Mouse (Mus musculus): ENCODE measurements around the gene Pagr1b. TPM values are rescaled to one million over a fixed set of nuclear protein-coding genes. Genes with fewer than 3 reads are reported as not detected.

The Pagr1b gene
- polyA plus RNA-seq (2014; fragmentation: Illumina TruSeq; extraction: RNeasy Lipid Tissue Mini Kit (QIAGEN cat#74804); ENCODE audit: low read depth, low replicate concordance) = not detected

GRCm38 (mm10) chr7:127016481-127016485, at the start of gene Pagr1b:
Gene Pagr1b, minus strand, starts transcription at chr7:127016484.

GRCm38 (mm10) chr7:127041851-127042672, 25.8 kb upstream of the Pagr1b start, which contains the start of gene Kif22:
Gene Kif22, minus strand, starts transcription at chr7:127042471.

GRCm38 (mm10) chr7:127026984-127027726, 10.9 kb upstream of the Pagr1b start, which contains the start of gene Maz:
Gene Maz, minus strand, starts transcription at chr7:127027037.

GRCm38 (mm10) chr7:127020901-127021562, 4.7 kb upstream of the Pagr1b start, which contains the start of the genes Gm42742 and Prrt2:
Gene Gm42742, minus strand, starts transcription at chr7:127021097.
Gene Prrt2, minus strand, starts transcription at chr7:127021211.

GRCm38 (mm10) chr7:127016971-127017949, 976 bp upstream of the Pagr1b start, which contains the start of gene Pagr1a:
Gene Pagr1a, minus strand, starts transcription at chr7:127017352.

GRCm38 (mm10) chr7:127014320-127014719, 2.0 kb downstream of the Pagr1b start, which contains the start of gene Mvp:
Gene Mvp, minus strand, starts transcription at chr7:127014621.

GRCm38 (mm10) chr7:126975950-126976866, 40.1 kb downstream of the Pagr1b start, which contains the start of gene Cdiptos:
Gene Cdiptos, minus strand, starts transcription at chr7:126976098.

GRCm38 (mm10) chr7:126975893-126975949, 40.6 kb downstream of the Pagr1b start, which contains the start of gene Cdipt:
Gene Cdipt, plus strand, starts transcription at chr7:126975914.

Other genes with a start within 250 kb of the Pagr1b start
- gene Ypel3, start 239.5 kb downstream of the Pagr1b start, polyA plus RNA-seq (2014; fragmentation: Illumina TruSeq; extraction: RNeasy Lipid Tissue Mini Kit (QIAGEN cat#74804); ENCODE audit: low read depth, low replicate concordance) = 5.6 TPM
- gene Tbx6, start 235.0 kb downstream of the Pagr1b start, polyA plus RNA-seq (2014; fragmentation: Illumina TruSeq; extraction: RNeasy Lipid Tissue Mini Kit (QIAGEN cat#74804); ENCODE audit: low read depth, low replicate concordance) = not detected
- gene Ppp4c, start 224.0 kb downstream of the Pagr1b start, polyA plus RNA-seq (2014; fragmentation: Illumina TruSeq; extraction: RNeasy Lipid Tissue Mini Kit (QIAGEN cat#74804); ENCODE audit: low read depth, low replicate concordance) = 58.9 TPM
- 2.7 TPM for gene Fam57b, start 218.8 kb downstream of the Pagr1b start, polyA plus RNA-seq (2014; fragmentation: Illumina TruSeq; extraction: RNeasy Lipid Tissue Mini Kit (QIAGEN cat#74804); ENCODE audit: low read depth, low replicate concordance)
- gene 4930451I11Rik, start 184.8 kb downstream of the Pagr1b start, polyA plus RNA-seq (2014; fragmentation: Illumina TruSeq; extraction: RNeasy Lipid Tissue Mini Kit (QIAGEN cat#74804); ENCODE audit: low read depth, low replicate concordance) = 39.4 TPM
- gene Doc2a, start 169.1 kb downstream of the Pagr1b start, polyA plus RNA-seq (2014; fragmentation: Illumina TruSeq; extraction: RNeasy Lipid Tissue Mini Kit (QIAGEN cat#74804); ENCODE audit: low read depth, low replicate concordance) = 0.42 TPM
- 101 TPM for gene Hirip3, start 154.5 kb downstream of the Pagr1b start, polyA plus RNA-seq (2014; fragmentation: Illumina TruSeq; extraction: RNeasy Lipid Tissue Mini Kit (QIAGEN cat#74804); ENCODE audit: low read depth, low replicate concordance)
- gene Ino80e, start 154.1 kb downstream of the Pagr1b start, polyA plus RNA-seq (2014; fragmentation: Illumina TruSeq; extraction: RNeasy Lipid Tissue Mini Kit (QIAGEN cat#74804); ENCODE audit: low read depth, low replicate concordance) = 26.9 TPM
- gene Taok2, start 131.8 kb downstream of the Pagr1b start, polyA plus RNA-seq (2014; fragmentation: Illumina TruSeq; extraction: RNeasy Lipid Tissue Mini Kit (QIAGEN cat#74804); ENCODE audit: low read depth, low replicate concordance) = 7.7 TPM
- 5.4 TPM for gene Tmem219, start 93.6 kb downstream of the Pagr1b start, polyA plus RNA-seq (2014; fragmentation: Illumina TruSeq; extraction: RNeasy Lipid Tissue Mini Kit (QIAGEN cat#74804); ENCODE audit: low read depth, low replicate concordance)
- 9.1 TPM for gene Kctd13, start 87.6 kb downstream of the Pagr1b start, polyA plus RNA-seq (2014; fragmentation: Illumina TruSeq; extraction: RNeasy Lipid Tissue Mini Kit (QIAGEN cat#74804); ENCODE audit: low read depth, low replicate concordance)
- not detected for gene Asphd1, start 66.9 kb downstream of the Pagr1b start, polyA plus RNA-seq (2014; fragmentation: Illumina TruSeq; extraction: RNeasy Lipid Tissue Mini Kit (QIAGEN cat#74804); ENCODE audit: low read depth, low replicate concordance)
- 3.2 TPM for gene Sez6l2, start 65.9 kb downstream of the Pagr1b start, polyA plus RNA-seq (2014; fragmentation: Illumina TruSeq; extraction: RNeasy Lipid Tissue Mini Kit (QIAGEN cat#74804); ENCODE audit: low read depth, low replicate concordance)
- gene Cdipt, start 40.6 kb downstream of the Pagr1b start, polyA plus RNA-seq (2014; fragmentation: Illumina TruSeq; extraction: RNeasy Lipid Tissue Mini Kit (QIAGEN cat#74804); ENCODE audit: low read depth, low replicate concordance) = 7.6 TPM
- gene Cdiptos, start 40.4 kb downstream of the Pagr1b start, polyA plus RNA-seq (2014; fragmentation: Illumina TruSeq; extraction: RNeasy Lipid Tissue Mini Kit (QIAGEN cat#74804); ENCODE audit: low read depth, low replicate concordance) = 527 TPM
- 0.11 TPM for gene Mvp, start 1.9 kb downstream of the Pagr1b start, polyA plus RNA-seq (2014; fragmentation: Illumina TruSeq; extraction: RNeasy Lipid Tissue Mini Kit (QIAGEN cat#74804); ENCODE audit: low read depth, low replicate concordance)
- not detected for gene Pagr1a, start 868 bp upstream of the Pagr1b start, polyA plus RNA-seq (2014; fragmentation: Illumina TruSeq; extraction: RNeasy Lipid Tissue Mini Kit (QIAGEN cat#74804); ENCODE audit: low read depth, low replicate concordance)
- 0.80 TPM for gene Gm42742, start 4.6 kb upstream of the Pagr1b start, polyA plus RNA-seq (2014; fragmentation: Illumina TruSeq; extraction: RNeasy Lipid Tissue Mini Kit (QIAGEN cat#74804); ENCODE audit: low read depth, low replicate concordance)
- gene Prrt2, start 4.7 kb upstream of the Pagr1b start, polyA plus RNA-seq (2014; fragmentation: Illumina TruSeq; extraction: RNeasy Lipid Tissue Mini Kit (QIAGEN cat#74804); ENCODE audit: low read depth, low replicate concordance) = 0.22 TPM
- gene Maz, start 10.6 kb upstream of the Pagr1b start, polyA plus RNA-seq (2014; fragmentation: Illumina TruSeq; extraction: RNeasy Lipid Tissue Mini Kit (QIAGEN cat#74804); ENCODE audit: low read depth, low replicate concordance) = 14.6 TPM
- 12.4 TPM for gene Kif22, start 26.0 kb upstream of the Pagr1b start, polyA plus RNA-seq (2014; fragmentation: Illumina TruSeq; extraction: RNeasy Lipid Tissue Mini Kit (QIAGEN cat#74804); ENCODE audit: low read depth, low replicate concordance)
- not detected for gene Zg16, start 70.8 kb upstream of the Pagr1b start, polyA plus RNA-seq (2014; fragmentation: Illumina TruSeq; extraction: RNeasy Lipid Tissue Mini Kit (QIAGEN cat#74804); ENCODE audit: low read depth, low replicate concordance)
- 1.8 TPM for gene AI467606, start 74.9 kb upstream of the Pagr1b start, polyA plus RNA-seq (2014; fragmentation: Illumina TruSeq; extraction: RNeasy Lipid Tissue Mini Kit (QIAGEN cat#74804); ENCODE audit: low read depth, low replicate concordance)
- not detected for gene Qprt, start 105.7 kb upstream of the Pagr1b start, polyA plus RNA-seq (2014; fragmentation: Illumina TruSeq; extraction: RNeasy Lipid Tissue Mini Kit (QIAGEN cat#74804); ENCODE audit: low read depth, low replicate concordance)
- gene Spn, start 121.3 kb upstream of the Pagr1b start, polyA plus RNA-seq (2014; fragmentation: Illumina TruSeq; extraction: RNeasy Lipid Tissue Mini Kit (QIAGEN cat#74804); ENCODE audit: low read depth, low replicate concordance) = 0.07 TPM
- gene Cd2bp2, start 179.6 kb upstream of the Pagr1b start, polyA plus RNA-seq (2014; fragmentation: Illumina TruSeq; extraction: RNeasy Lipid Tissue Mini Kit (QIAGEN cat#74804); ENCODE audit: low read depth, low replicate concordance) = 8.9 TPM
- gene Tbc1d10b, start 192.0 kb upstream of the Pagr1b start, polyA plus RNA-seq (2014; fragmentation: Illumina TruSeq; extraction: RNeasy Lipid Tissue Mini Kit (QIAGEN cat#74804); ENCODE audit: low read depth, low replicate concordance) = 1.6 TPM
- gene Mylpf, start 192.4 kb upstream of the Pagr1b start, polyA plus RNA-seq (2014; fragmentation: Illumina TruSeq; extraction: RNeasy Lipid Tissue Mini Kit (QIAGEN cat#74804); ENCODE audit: low read depth, low replicate concordance) = not detected
- 1.1 TPM for gene Zfp553, start 216.6 kb upstream of the Pagr1b start, polyA plus RNA-seq (2014; fragmentation: Illumina TruSeq; extraction: RNeasy Lipid Tissue Mini Kit (QIAGEN cat#74804); ENCODE audit: low read depth, low replicate concordance)
- 0.53 TPM for gene Sept1, start 216.6 kb upstream of the Pagr1b start, polyA plus RNA-seq (2014; fragmentation: Illumina TruSeq; extraction: RNeasy Lipid Tissue Mini Kit (QIAGEN cat#74804); ENCODE audit: low read depth, low replicate concordance)
- gene Zfp771, start 227.8 kb upstream of the Pagr1b start, polyA plus RNA-seq (2014; fragmentation: Illumina TruSeq; extraction: RNeasy Lipid Tissue Mini Kit (QIAGEN cat#74804); ENCODE audit: low read depth, low replicate concordance) = 6.9 TPM
- gene Dctpp1, start 244.2 kb upstream of the Pagr1b start, polyA plus RNA-seq (2014; fragmentation: Illumina TruSeq; extraction: RNeasy Lipid Tissue Mini Kit (QIAGEN cat#74804); ENCODE audit: low read depth, low replicate concordance) = 0.62 TPM